Mouse (Mus musculus) spleen, adult 2 months (tissue): ENCODE measurements around the gene Castor1.

Experiments used
- CTCF ChIP-seq: fragments of 200-500 bp; IDR thresholded peaks from 2 replicates; pipeline ENCODE4 v1.5.1; 2011; ENCODE audit warnings: mild to moderate bottlenecking, inconsistent platforms; ENCODE audit not compliant: insufficient read depth, insufficient read length, insufficient replicate concordance; ENCODE audit errors: extremely low read depth
- POLR2A ChIP-seq: fragments of 200-500 bp; IDR thresholded peaks from 2 replicates; pipeline ENCODE4 v1.6.1; 2011; ENCODE audit warnings: low read depth, low read length, inconsistent platforms

DNA sequence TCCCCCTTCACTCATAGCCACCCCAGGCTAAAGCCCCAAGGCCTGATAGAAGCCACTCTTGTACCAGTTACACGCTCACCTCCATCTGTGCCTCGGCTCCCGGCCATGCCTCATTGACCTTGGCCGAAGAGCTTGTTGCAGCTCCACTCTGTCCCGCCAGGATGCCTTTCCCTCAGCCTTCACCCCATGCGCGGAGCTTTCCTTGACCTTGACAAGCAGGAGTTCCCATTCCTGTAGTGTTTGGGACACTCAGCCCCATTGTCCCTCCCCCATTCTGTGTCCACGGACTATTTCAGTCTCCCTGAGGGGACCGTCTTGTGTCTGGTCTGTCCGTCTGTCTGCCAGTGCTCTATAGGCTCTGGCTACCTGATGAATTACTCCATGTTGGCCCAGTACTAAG is 4.9 kb upstream of the Castor1 start:
- no peak for TF ChIP-seq CTCF
- no peak for TF ChIP-seq POLR2A
